Mouse (Mus musculus): Measurements from ENCODE around the gene Evx2. TPM values are rescaled to one million over a fixed set of nuclear protein-coding genes. Genes with fewer than 3 reads are reported as not detected.

Gene Evx2
- total and polyA plus RNA-seq, 2 experiments from 2014 or later: not detected

DNA sequence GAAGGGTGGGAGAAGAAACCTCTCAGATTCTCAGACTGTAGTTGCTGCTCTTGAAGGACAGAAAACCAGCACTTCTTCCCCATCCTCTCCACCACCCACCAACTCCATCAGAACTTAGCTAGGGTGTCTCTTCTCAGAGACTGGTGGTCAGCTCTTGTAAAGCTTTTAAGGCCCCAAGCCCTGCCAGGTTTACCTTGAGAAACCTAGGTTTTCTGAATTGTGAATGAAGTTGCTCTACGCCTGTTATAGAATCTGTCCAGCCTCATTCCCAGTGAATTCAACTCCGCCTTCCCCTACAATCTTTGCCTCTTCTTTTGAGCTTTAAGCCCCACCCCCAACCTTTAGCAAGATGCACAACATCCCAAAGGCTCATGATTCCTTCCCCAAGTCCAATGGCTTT, 17.7 kb upstream of the Evx2 start:
- Histone ChIP-seq H3K27ac (ENCODE audit: low read depth) (no peak overlapping the region), H3K9me3 (replicated peaks; ENCODE audit: control insufficient read depth, low read length) (no peaks in the 10 kb centered on the region), H3K36me3 (replicated peaks; ENCODE audit: control insufficient read depth, insufficient read depth, low read length) (no peaks in the 10 kb centered on the region), H3K27me3 (ENCODE audit: control insufficient read depth, insufficient read depth, low read length) (peaks cover 100% of the 10 kb centered on the region), H3K4me2 (ENCODE audit: low read depth, low read length) (no peak overlapping the region), H3K4me1 (ENCODE audit: control insufficient read depth, insufficient read depth) (peaks cover 8% of the 10 kb centered on the region; the same call in 1 of the 2 replicates), H3K9ac (replicated peaks; ENCODE audit: low read depth, low read length) (no peak overlapping the region), H3K4me3 (ENCODE audit: low read depth, low read length) (no peak overlapping the region)
- DNase-seq (ENCODE audit: low spot score) (no peak), ATAC-seq (ENCODE audit: insufficient read depth, low read depth) (no peak)
- WGBS: 23% methylated on average over 2 of the region's 2 CpGs
- TF ChIP-seq EP300 (IDR thresholded peaks at IDR 0.05; ENCODE audit: low read depth) (no peak), CTCF (IDR thresholded peaks at IDR 0.05; ENCODE audit: low read depth) (no peak)

- 6% methylated on average over 9 of the region's 9 CpGs for WGBS
- Histone ChIP-seq H3K9me3 (replicated peaks; ENCODE audit: control insufficient read depth, low read length) (no peaks in the 10 kb centered on the region), H3K36me3 (replicated peaks; ENCODE audit: control insufficient read depth, insufficient read depth, low read length) (no peaks in the 10 kb centered on the region), H3K4me2 (ENCODE audit: low read depth, low read length) (no peak overlapping the region), H3K4me3 (ENCODE audit: low read depth, low read length) (no peak overlapping the region), H3K9ac (replicated peaks; ENCODE audit: low read depth, low read length) (no peak overlapping the region), H3K27me3 (ENCODE audit: control insufficient read depth, insufficient read depth, low read length) (peaks cover 100% of the 10 kb centered on the region), H3K27ac (ENCODE audit: low read depth) (no peak overlapping the region), H3K4me1 (ENCODE audit: control insufficient read depth, insufficient read depth) (0 out of 2 replicates have a peak, but pooled peaks cover 4% of the 10 kb centered on the region)
- TF ChIP-seq EP300 (IDR thresholded peaks at IDR 0.05; ENCODE audit: low read depth) (no peak), CTCF (IDR thresholded peaks at IDR 0.05; ENCODE audit: low read depth) (no peak)
- DNase-seq (ENCODE audit: low spot score): no peak
- no peak for ATAC-seq (ENCODE audit: insufficient read depth, low read depth)
Measured at GRCm38 (mm10) chr2:74676376-74677052, 17.2 kb upstream of the Evx2 start.

DNA sequence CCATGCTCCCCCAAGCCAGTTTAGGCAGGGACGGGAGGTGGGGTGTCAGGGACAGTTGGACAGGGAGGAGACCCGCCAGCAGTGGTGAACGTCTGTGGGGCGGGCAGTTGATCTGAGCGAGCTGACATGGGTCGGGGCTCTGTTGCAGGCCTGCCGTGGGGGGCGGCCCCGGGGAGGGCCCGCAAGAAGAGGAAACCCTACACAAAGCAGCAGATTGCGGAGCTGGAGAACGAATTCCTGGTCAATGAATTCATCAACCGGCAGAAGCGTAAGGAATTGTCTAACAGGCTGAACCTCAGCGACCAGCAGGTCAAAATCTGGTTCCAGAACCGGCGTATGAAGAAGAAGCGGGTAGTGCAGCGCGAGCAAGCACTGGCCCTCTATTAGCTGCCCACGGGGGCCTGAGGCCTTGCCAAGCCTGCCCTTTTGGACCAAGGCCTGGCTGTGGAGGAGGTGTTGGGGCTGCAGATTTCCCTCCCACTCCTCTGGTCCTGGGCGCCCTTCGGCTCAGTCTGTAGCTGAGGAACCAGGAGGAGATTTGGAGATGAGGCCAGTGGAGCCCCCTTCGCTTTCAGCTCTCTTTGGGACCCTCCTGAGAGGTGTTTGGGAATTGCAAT, 16.4 kb upstream of the Evx2 start:
- no peak overlapping the region for H3K4me2 ChIP-seq (ENCODE audit: low read depth, low read length)
- WGBS: 7% methylated on average over 23 of the region's 24 CpGs

DNA sequence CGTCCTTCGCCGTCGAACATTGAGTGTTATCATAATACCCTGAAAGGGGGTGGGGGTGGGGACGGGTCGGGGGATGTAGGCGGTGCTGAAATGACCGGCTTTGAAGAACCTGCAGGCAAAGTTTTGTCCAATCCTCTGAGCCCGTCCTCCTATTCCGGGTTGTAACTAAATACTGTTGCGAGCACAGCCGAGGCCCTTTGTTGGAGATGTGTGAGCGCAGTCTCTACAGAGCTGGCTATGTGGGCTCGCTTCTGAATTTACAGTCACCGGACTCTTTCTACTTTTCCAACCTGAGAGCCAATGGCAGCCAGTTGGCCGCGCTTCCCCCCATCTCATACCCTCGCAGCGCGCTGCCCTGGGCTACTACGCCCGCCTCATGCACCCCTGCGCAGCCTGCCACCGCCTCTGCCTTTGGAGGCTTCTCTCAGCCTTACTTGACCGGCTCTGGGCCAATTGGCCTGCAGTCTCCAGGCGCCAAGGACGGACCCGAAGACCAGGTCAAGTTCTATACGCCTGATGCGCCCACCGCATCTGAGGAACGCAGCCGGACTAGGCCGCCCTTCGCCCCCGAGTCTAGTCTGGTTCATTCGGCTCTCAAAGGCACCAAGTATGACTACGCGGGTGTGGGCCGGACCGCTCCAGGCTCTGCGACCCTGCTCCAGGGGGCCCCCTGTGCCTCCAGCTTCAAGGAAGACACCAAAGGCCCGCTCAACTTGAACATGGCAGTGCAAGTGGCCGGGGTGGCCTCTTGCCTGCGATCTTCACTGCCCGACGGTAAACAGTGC, 15.7 kb upstream of the Evx2 start, which contains the start of gene Hoxd12:
Hoxd12 (plus strand) TSS at position 133 of the 785 bp plus-strand sequence.
- DNase-seq (ENCODE audit: low spot score) (no peak), ATAC-seq (ENCODE audit: insufficient read depth, low read depth) (no peak)
- TF ChIP-seq EP300 (IDR thresholded peaks at IDR 0.05; ENCODE audit: low read depth) (no peak), CTCF (IDR thresholded peaks at IDR 0.05; ENCODE audit: low read depth) (no peak)
- no peak within 1 kb of the TSS for H3K27ac ChIP-seq (ENCODE audit: low read depth)
- no peak within 1 kb of the TSS for H3K9ac ChIP-seq (replicated peaks; ENCODE audit: low read depth, low read length)
- WGBS: 4% methylated on average over 47 of the region's 47 CpGs
- no peak within 1 kb of the TSS for H3K4me2 ChIP-seq (ENCODE audit: low read depth, low read length)
- no peaks in the 10 kb centered on the region for H3K9me3 ChIP-seq (replicated peaks; ENCODE audit: control insufficient read depth, low read length)
- H3K4me1 ChIP-seq (ENCODE audit: control insufficient read depth, insufficient read depth): 0 out of 2 replicates have a peak, but pooled peaks cover 4% of the 10 kb centered on the region
- peaks cover 100% of the 10 kb centered on the region for H3K27me3 ChIP-seq (ENCODE audit: control insufficient read depth, insufficient read depth, low read length)
- no peaks in the 10 kb centered on the region for H3K36me3 ChIP-seq (replicated peaks; ENCODE audit: control insufficient read depth, insufficient read depth, low read length)
- H3K4me3 ChIP-seq (ENCODE audit: low read depth, low read length): no peak within 1 kb of the TSS

More for the DNA sequence above, 16.4 kb upstream of the Evx2 start:
- no peak overlapping the region for H3K9ac ChIP-seq (replicated peaks; ENCODE audit: low read depth, low read length)
- H3K27ac ChIP-seq (ENCODE audit: low read depth): no peak overlapping the region
- 0 out of 2 replicates have a peak, but pooled peaks cover 4% of the 10 kb centered on the region for H3K4me1 ChIP-seq (ENCODE audit: control insufficient read depth, insufficient read depth)
- H3K36me3 ChIP-seq (replicated peaks; ENCODE audit: control insufficient read depth, insufficient read depth, low read length): no peaks in the 10 kb centered on the region
- H3K9me3 ChIP-seq (replicated peaks; ENCODE audit: control insufficient read depth, low read length): no peaks in the 10 kb centered on the region
- no peak overlapping the region for H3K4me3 ChIP-seq (ENCODE audit: low read depth, low read length)
- peaks cover 100% of the 10 kb centered on the region for H3K27me3 ChIP-seq (ENCODE audit: control insufficient read depth, insufficient read depth, low read length)
- no peak for TF ChIP-seq EP300 (IDR thresholded peaks at IDR 0.05; ENCODE audit: low read depth)
- no peak for TF ChIP-seq CTCF (IDR thresholded peaks at IDR 0.05; ENCODE audit: low read depth)
- ATAC-seq (ENCODE audit: insufficient read depth, low read depth) (no peak), DNase-seq (ENCODE audit: low spot score) (no peak)

DNA sequence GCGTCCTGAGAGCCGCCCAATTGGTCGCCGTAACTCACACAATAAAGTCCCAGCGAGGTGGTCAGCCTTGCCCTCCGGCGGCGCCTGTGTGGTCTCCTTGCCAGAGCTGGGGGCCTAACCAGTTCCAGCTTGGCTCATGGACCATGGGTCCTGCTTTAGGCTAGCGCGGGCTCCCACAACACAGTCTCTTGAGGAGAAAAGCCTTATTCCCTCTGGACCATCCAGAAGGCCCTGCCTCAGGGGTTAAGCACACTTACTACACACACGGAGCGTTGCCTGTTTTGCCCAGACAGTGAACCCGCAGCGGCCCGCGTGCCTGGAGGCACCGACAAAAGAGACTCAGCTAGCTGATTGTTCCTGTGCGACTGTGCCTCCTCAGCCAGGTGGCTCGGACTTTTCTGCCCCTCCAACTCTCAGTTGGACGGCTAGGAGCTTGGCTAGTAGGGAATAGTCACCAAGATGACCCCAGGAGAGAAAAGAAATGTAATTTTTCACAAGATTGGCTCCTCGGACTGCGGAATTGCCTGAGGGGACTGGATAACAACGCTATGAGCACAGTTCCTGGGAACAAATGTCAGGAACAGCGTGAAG, 14.6 kb upstream of the Evx2 start:
- Histone ChIP-seq H3K9ac (replicated peaks; ENCODE audit: low read depth, low read length) (no peak overlapping the region), H3K4me1 (ENCODE audit: control insufficient read depth, insufficient read depth) (0 out of 2 replicates have a peak, but pooled peaks cover 4% of the 10 kb centered on the region), H3K36me3 (replicated peaks; ENCODE audit: control insufficient read depth, insufficient read depth, low read length) (no peaks in the 10 kb centered on the region), H3K27ac (ENCODE audit: low read depth) (no peak overlapping the region), H3K9me3 (replicated peaks; ENCODE audit: control insufficient read depth, low read length) (no peaks in the 10 kb centered on the region), H3K4me3 (ENCODE audit: low read depth, low read length) (no peak overlapping the region), H3K4me2 (ENCODE audit: low read depth, low read length) (no peak overlapping the region), H3K27me3 (ENCODE audit: control insufficient read depth, insufficient read depth, low read length) (peaks cover 100% of the 10 kb centered on the region)
- TF ChIP-seq CTCF (IDR thresholded peaks at IDR 0.05; ENCODE audit: low read depth): no peak
- no peak for TF ChIP-seq EP300 (IDR thresholded peaks at IDR 0.05; ENCODE audit: low read depth)
- DNase-seq (ENCODE audit: low spot score): no peak
- ATAC-seq (ENCODE audit: insufficient read depth, low read depth): no peak
- 4% methylated on average over 24 of the region's 24 CpGs for WGBS
